Mouse (Mus musculus) embryonic facial prominence, embryonic 11.5 days (tissue): ENCODE results near the gene Cyp2c23. TPM values are rescaled to one million over a fixed set of nuclear protein-coding genes. Genes with fewer than 3 reads are reported as not detected.

ENCODE experiments used
- ATAC-seq: fragments of 200-750 bp; cut with Nextera tagmentation; replicated peaks from 2 replicates; pipeline ENCODE4 v1.8.0; 2017; ENCODE audit warnings: low read depth; ENCODE audit not compliant: insufficient number of reproducible peaks, low FRiP score, low TSS enrichment
- DNase-seq: peaks from one replicate; pipeline ENCODE4 v3.0.0-alpha.2; 2015; ENCODE audit warnings: low spot score
- H3K27ac ChIP-seq: fragments of 300-500 bp; sonication (generic); replicated peaks from 2 replicates; pipeline ENCODE4 v1.5.1; 2014; ENCODE audit warnings: mild to moderate bottlenecking, low read depth, low read length, control low read depth
- H3K27me3 ChIP-seq: fragments of 300-500 bp; sonication (generic); 2 replicates; pipeline ENCODE4 v1.6.1; 2014; ENCODE audit warnings: mild to moderate bottlenecking, low read length, moderate library complexity, mixed read lengths; ENCODE audit not compliant: control insufficient read depth, insufficient read depth
- H3K36me3 ChIP-seq: fragments of 300-500 bp; sonication (generic); replicated peaks from 2 replicates; pipeline ENCODE4 v1.6.1; 2014; ENCODE audit warnings: low read depth, mild to moderate bottlenecking, low read length, moderate library complexity, mixed read lengths; ENCODE audit not compliant: control insufficient read depth, insufficient read depth
- H3K4me1 ChIP-seq: fragments of 300-500 bp; sonication (generic); 2 replicates; pipeline ENCODE4 v1.6.1; 2014; ENCODE audit warnings: low read length, mixed read lengths; ENCODE audit not compliant: control insufficient read depth, insufficient read depth
- H3K4me2 ChIP-seq: fragments of 300-500 bp; sonication (generic); 2 replicates; pipeline ENCODE4 v1.6.1; 2014; ENCODE audit warnings: low read depth, mild to moderate bottlenecking, control low read depth, low read length, moderate library complexity
- H3K4me3 ChIP-seq: fragments of 300-500 bp; sonication (generic); 2 replicates; pipeline ENCODE4 v1.5.1; 2014; ENCODE audit warnings: low read depth, low read length, control low read depth
- H3K9ac ChIP-seq: fragments of 300-500 bp; sonication (generic); replicated peaks from 2 replicates; pipeline ENCODE4 v1.6.1; 2014; ENCODE audit warnings: mild to moderate bottlenecking, control low read depth, low read length
- H3K9me3 ChIP-seq: fragments of 300-500 bp; sonication (generic); replicated peaks from 2 replicates; pipeline ENCODE4 v1.6.1; 2016; ENCODE audit warnings: mild to moderate bottlenecking, low read length, inconsistent platforms, mixed read lengths; ENCODE audit not compliant: control insufficient read depth
- WGBS: fragments of 180-500 bp; shearing (Covaris S2); extraction: QIAGEN DNeasy Blood & Tissue Kit; methylation state at CpG from one replicate; pipeline ENCODE4 v1.1.7; 2014; 5-methylcytosine and 5-hydroxymethylcytosine counted together
- polyA plus RNA-seq: library from polyadenylated mRNA; unstranded; fragments of >200 nt; fragmentation: Nextera tagmentation; extraction: Ambion mirVana; gene quantifications from 2 replicates; pipeline ENCODE4 v1.2.1, GENCODE M21; 2014

Gene Cyp2c23
- not detected in 2 replicates for polyA plus RNA-seq

DNA sequence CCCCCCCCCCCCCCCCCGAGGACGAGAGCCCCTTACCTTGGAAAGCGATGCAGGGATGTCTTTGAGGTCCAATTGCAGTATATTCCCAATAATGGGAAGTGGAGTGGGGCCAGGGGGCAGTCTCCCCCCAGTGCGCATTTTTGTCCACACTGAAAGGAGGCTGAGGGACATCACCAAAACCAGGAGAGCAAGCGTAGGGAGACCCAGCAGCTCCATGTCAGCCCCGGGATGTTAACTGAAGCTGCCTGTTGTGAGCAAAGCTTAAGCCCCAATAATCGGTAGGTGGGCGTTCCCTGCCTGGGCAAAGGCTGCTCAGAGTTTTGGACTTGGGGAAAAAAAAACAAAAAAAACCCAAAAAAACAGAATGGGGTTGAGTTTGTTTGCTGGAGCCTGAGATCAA lies at the start of gene Cyp2c23:
Gene Cyp2c23, minus strand, starts transcription at position 237 of the 400 bp plus-strand sequence.
- no peak within 1 kb of the TSS for H3K27ac ChIP-seq
- WGBS = 64% methylated on average over 8 of the region's 8 CpGs
- H3K9ac ChIP-seq = no peak within 1 kb of the TSS
- no peak within 1 kb of the TSS for H3K4me2 ChIP-seq
- DNase-seq (no peak), ATAC-seq (no peak)
- H3K4me3 ChIP-seq = no peak within 1 kb of the TSS
- H3K9me3 ChIP-seq = no peaks in the 10 kb centered on the region
- H3K27me3 ChIP-seq = no peaks in the 10 kb centered on the region
- H3K36me3 ChIP-seq = no peaks in the 10 kb centered on the region
- no peaks in the 10 kb centered on the region for H3K4me1 ChIP-seq

GRCm38 (mm10) chr19:44077024-44077423 lies 48.0 kb upstream of the Cyp2c23 start:
- Histone ChIP-seq H3K4me1 (no peaks in the 10 kb centered on the region), H3K27me3 (no peaks in the 10 kb centered on the region), H3K4me2 (no peak overlapping the region), H3K27ac (no peak overlapping the region), H3K9me3 (no peaks in the 10 kb centered on the region), H3K9ac (no peak overlapping the region), H3K4me3 (no peak overlapping the region), H3K36me3 (no peaks in the 10 kb centered on the region; the same call in 1 of the 2 replicates)
- DNase-seq (no peak), ATAC-seq (no peak)
- 87% methylated on average over 4 of the region's 4 CpGs for WGBS

GRCm38 (mm10) chr19:44076457-44076856 lies 47.4 kb upstream of the Cyp2c23 start:
- 66% methylated on average over 9 of the region's 9 CpGs for WGBS
- H3K4me1 ChIP-seq = no peaks in the 10 kb centered on the region
- no peak overlapping the region for H3K27ac ChIP-seq
- no peaks in the 10 kb centered on the region for H3K27me3 ChIP-seq
- H3K9me3 ChIP-seq = no peaks in the 10 kb centered on the region
- H3K4me3 ChIP-seq = no peak overlapping the region
- no peaks in the 10 kb centered on the region; the same call in 1 of the 2 replicates for H3K36me3 ChIP-seq
- ATAC-seq (no peak), DNase-seq (peak; percentile 6)
- no peak overlapping the region for H3K4me2 ChIP-seq
- no peak overlapping the region for H3K9ac ChIP-seq

GRCm38 (mm10) chr19:44074986-44075385 lies 46.0 kb upstream of the Cyp2c23 start:
- Histone ChIP-seq H3K27me3 (no peaks in the 10 kb centered on the region), H3K9me3 (no peaks in the 10 kb centered on the region), H3K36me3 (no peaks in the 10 kb centered on the region; the same call in 1 of the 2 replicates), H3K4me1 (no peaks in the 10 kb centered on the region), H3K4me2 (no peak overlapping the region), H3K9ac (no peak overlapping the region), H3K27ac (no peak overlapping the region), H3K4me3 (no peak overlapping the region)
- DNase-seq = no peak
- 83% methylated on average over 11 of the region's 11 CpGs for WGBS
- ATAC-seq = no peak

GRCm38 (mm10) chr19:44071166-44071565 lies 42.2 kb upstream of the Cyp2c23 start:
- no peaks in the 10 kb centered on the region for H3K9me3 ChIP-seq
- ATAC-seq (no peak), DNase-seq (no peak)
- no peak overlapping the region for H3K27ac ChIP-seq
- H3K9ac ChIP-seq = no peak overlapping the region
- no peak overlapping the region for H3K4me3 ChIP-seq
- H3K27me3 ChIP-seq = no peaks in the 10 kb centered on the region
- H3K4me1 ChIP-seq = no peaks in the 10 kb centered on the region
- H3K4me2 ChIP-seq = no peak overlapping the region
- 69% methylated on average over 5 of the region's 5 CpGs for WGBS
- no peaks in the 10 kb centered on the region for H3K36me3 ChIP-seq

GRCm38 (mm10) chr19:44069914-44070232 lies 40.9 kb upstream of the Cyp2c23 start:
- H3K4me2 ChIP-seq = peak overlapping the region; percentile 91
- no peak overlapping the region for H3K27ac ChIP-seq
- H3K27me3 ChIP-seq = no peaks in the 10 kb centered on the region
- 18% methylated on average over 4 of the region's 4 CpGs for WGBS
- H3K9me3 ChIP-seq = no peaks in the 10 kb centered on the region
- peak overlapping the region; percentile 69 for H3K4me3 ChIP-seq
- no peaks in the 10 kb centered on the region for H3K4me1 ChIP-seq
- DNase-seq = no peak
- ATAC-seq = no peak
- H3K36me3 ChIP-seq = no peaks in the 10 kb centered on the region
- H3K9ac ChIP-seq = peak overlapping the region; percentile 78

DNA sequence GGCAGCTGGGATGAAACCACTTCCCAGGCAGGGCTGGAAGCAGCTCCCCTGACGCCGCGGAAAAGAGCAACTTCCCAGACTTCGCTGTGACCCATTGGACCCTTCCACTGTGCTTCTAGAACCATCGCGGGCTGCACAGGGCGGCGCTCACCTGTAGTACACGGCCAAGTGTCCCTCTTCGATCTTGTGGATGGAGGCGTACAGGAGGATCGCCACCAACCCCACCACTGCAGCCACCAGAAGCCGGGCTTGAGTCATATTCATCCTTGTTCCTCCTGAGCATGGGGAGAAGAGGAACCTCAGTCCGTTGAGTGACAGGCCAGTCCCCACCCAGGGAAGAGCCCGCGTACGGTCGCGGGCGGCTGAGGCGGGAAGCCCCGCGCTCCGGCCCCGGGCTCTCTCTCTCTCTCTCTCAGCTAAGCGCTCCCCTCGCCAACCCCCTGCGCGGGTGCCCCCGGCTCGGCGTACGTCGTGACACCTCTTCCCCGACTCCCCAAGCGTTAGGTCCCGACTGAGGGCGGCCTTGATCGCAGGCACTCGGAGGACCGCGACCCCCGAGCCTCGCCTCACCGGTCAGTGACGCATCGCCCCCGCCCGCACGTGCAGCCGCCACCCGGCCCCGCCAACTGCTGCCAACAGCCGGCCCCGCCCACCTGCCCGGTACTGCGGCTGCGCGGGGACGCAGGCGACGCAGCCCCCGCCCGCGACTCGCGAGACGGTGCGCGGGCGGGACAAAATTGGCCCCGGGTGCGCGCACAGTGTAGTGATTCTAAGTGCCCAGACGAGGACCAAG lies 40.3 kb upstream of the Cyp2c23 start, which contains the start of gene Erlin1:
Gene Erlin1, minus strand, starts transcription at position 665 of the 793 bp plus-strand sequence.
- DNase-seq = peak; percentile 92
- Histone ChIP-seq H3K36me3 (no peaks in the 10 kb centered on the region), H3K4me2 (peak within 1 kb of the TSS; percentile 91), H3K27ac (0 out of 2 replicates have a peak within 1 kb of the TSS, but pooled peaks have one; percentile 16), H3K4me1 (no peaks in the 10 kb centered on the region), H3K4me3 (peak within 1 kb of the TSS; percentile 69), H3K27me3 (no peaks in the 10 kb centered on the region), H3K9me3 (no peaks in the 10 kb centered on the region), H3K9ac (peak within 1 kb of the TSS; percentile 78)
- peak; percentile 89 for ATAC-seq
- WGBS = under 1% methylated on average over 74 of the region's 75 CpGs

DNA sequence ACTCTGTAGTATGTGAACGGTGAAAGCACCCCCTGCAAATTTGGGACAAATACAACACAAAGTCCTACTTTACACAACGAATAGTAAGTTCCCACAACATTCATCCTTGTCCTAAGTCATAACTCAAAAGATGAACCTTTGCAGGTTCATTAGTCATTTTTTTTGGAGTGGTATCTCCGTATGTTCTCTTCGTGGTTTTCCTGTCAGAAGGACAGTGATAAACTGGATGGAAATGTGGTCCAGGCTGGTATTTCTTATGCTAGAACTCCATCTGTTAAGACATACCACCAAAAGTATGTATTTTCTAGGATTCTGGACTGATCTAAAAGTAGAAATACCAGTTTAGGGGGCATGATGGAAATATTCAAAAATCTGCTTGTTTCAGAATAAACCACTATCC lies 39.2 kb upstream of the Cyp2c23 start:
- no peaks in the 10 kb centered on the region for H3K4me1 ChIP-seq
- WGBS = 85% methylated on average over 4 of the region's 4 CpGs
- no peak overlapping the region; the same call in 1 of the 2 replicates for H3K4me2 ChIP-seq
- ATAC-seq = no peak
- H3K4me3 ChIP-seq = no peak overlapping the region
- DNase-seq = no peak
- H3K9me3 ChIP-seq = no peaks in the 10 kb centered on the region
- no peak overlapping the region for H3K9ac ChIP-seq
- H3K36me3 ChIP-seq = no peaks in the 10 kb centered on the region
- no peak overlapping the region for H3K27ac ChIP-seq
- no peaks in the 10 kb centered on the region for H3K27me3 ChIP-seq
